Mouse (Mus musculus): ENCODE data around the gene Pigl.

Gene Pigl

DNA sequence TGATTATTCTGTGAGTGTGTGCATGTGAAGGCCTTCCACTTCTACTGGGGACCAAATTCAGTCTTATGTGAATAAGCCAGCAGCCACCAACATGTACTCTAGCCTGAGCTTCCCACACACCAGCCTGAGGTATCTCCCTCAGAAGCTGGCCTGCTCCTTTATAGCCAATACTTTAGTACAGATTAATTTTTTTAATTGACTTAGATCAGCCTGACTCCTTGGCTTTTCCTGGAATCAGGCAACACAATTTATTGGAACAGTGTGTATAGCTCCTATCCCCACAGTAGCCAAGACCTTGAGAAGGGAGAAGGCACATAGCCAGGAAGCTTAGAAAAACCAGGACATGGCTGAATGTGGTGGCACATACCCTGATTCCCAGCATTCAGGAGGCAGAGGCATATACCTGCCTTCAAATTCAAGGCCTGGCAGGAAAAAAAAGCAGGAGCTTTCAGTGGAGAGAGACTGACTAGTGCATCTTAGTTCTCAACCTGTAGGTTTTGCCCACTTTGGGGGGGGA lies 97.7 kb downstream of the Pigl start:
- no peak for DNase-seq (ENCODE audit: low read depth in 1 of 2, low spot score in 2 of 2)

DNA sequence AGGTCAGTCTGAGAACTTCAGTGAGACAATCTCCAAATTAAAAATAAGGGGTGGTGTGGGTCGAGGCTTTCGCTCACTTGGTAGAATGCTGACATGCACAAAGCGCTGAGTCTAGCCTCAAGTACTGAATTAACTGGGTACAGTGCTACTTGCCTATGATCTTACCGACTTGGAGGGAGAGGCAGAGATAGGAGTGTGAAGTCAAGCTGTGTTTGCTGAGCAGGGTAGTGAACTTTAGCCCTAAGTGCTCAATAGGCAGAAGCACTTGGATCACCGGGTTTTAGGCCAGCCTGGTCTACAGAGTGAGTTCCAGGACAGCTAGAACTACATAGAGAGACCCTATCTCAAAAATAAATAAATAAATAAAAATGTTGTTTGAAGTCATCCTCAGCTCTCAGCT lies 98.9 kb downstream of the Pigl start:
- no peak for DNase-seq (ENCODE audit: low read depth in 1 of 2, low spot score in 2 of 2)

DNA sequence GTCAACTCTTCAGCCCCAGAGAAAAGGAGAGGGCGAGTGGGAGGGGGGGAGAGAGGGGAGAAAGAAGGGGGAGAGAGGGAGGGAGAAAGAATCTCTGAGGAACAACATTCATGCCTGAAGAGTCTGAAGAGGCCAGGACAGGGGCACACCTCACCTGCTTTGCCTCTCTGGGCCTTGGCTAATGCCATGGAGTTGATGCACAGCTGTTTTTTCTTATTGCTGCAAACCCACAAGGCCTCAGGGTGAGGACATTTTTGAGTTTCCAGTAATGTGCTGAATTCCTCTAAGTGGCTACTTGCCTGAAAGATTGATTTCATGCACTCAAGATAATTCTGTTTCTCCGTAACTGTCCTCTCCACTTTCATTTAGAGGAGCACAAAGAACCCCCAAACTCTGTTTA lies 99.9 kb downstream of the Pigl start:
- DNase-seq (ENCODE audit: low read depth in 1 of 2, low spot score in 2 of 2), result no peak

DNA sequence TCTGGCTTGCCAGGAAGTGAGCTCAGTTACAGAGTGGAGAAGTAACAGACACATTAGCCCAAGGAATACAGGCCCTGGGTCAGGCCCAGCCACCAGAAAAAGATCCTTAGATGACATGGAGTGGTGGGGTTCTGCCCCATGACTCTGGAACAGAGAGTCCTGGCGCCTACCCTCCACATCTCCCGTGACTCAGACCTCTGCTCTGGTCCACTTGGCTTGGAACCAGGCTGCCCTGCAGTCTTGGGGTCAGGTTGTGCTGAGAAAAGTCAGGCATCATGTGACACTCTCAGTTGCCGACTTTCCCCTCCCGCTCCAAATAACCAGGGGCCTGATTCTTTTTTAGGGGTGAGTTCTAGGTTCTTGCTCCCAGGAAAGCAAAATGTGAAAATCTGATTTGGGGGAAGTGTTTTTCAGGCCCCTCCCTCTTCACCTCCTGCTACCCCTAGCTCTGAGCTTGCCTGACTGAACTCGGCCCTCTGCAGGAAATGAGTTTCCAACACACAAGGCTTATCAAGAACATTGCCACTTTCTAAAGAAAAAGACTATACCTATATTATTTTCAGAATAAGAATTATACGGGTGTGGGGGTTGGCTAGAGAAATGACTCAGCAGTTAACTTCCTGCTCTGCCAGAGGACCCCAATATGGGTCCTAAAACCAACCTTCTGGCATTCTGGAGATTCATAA lies 100.8 kb downstream of the Pigl start:
- no peak for DNase-seq (ENCODE audit: low read depth in 1 of 2, low spot score in 2 of 2)

GRCm38 (mm10) chr11:62560463-62561016 lies 102.3 kb downstream of the Pigl start:
- no peak for DNase-seq (ENCODE audit: low read depth in 1 of 2, low spot score in 2 of 2)

- no peak for DNase-seq (ENCODE audit: low read depth in 1 of 2, low spot score in 2 of 2)
These were observed 105.3 kb downstream of the Pigl start for GRCm38 (mm10) chr11:62563590-62563989.

Measured in monocyte, adult 2 months (primary cell).